Mouse (Mus musculus) T-helper 1 cell (primary cell): ENCODE measurements at regions not wholly inside any gene's neighbourhood (a gene's known extent, or its start where the extent isn't known, plus 50 kb on each side); places are given as distances from the start of the nearest gene placed in this dataset.

Experiments
- in situ Hi-C: fragments of 300-600 bp; cut with MboI, MseI; formaldehyde crosslinking; loops from one replicate; pipeline ENCODE4 v1.15.1; 2025; ENCODE audit warnings: high pct_unique_total_duplicates

DNA sequence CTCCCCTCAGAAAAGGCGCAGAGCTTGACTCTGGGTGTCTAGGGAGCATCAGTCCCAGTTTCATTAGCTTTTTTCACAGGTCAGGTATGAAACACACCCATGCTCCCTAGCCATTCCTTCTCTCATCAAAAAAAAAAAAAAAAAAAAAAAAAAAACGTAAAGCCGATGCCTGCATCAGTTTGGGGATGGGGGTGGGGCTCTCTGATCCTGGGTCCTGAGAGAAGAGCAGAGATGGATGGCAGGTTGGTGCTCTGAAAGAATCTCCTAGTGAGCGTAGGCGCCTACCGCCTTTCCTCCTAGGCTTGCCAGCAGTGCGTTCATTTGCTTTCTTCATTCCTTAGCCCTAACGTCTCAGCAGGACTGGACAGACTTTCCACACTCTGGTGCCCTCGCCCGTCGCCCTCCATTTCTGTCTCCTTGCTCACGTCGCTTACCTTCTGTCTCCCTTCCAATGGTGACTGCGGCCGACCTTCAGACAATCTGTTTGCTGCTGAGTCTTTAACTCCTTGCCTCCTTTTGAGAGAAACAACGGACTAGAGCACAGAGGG lies 267.5 kb downstream of the Agtpbp1 start:
- in situ Hi-C loops, result loop anchor here (10.0 kb wide), 1 partner anchor 513 kb away; the partner anchor contains the start of gene Ntrk2

GRCm38 (mm10) chr13:59315811-59316210 lies 269.2 kb downstream of the Agtpbp1 start:
- in situ Hi-C loops, result loop anchor here (10.0 kb wide), 1 partner anchor 511 kb away; the partner anchor contains the start of gene Ntrk2

GRCm38 (mm10) chr13:59314419-59314818 lies 270.6 kb downstream of the Agtpbp1 start:
- in situ Hi-C loops, result loop anchor here (10.0 kb wide), 1 partner anchor 510 kb away; the partner anchor contains the start of gene Ntrk2

GRCm38 (mm10) chr13:59313725-59314330 lies 271.2 kb downstream of the Agtpbp1 start:
- in situ Hi-C loops, result loop anchor here (10.0 kb wide), 1 partner anchor 509 kb away; the partner anchor contains the start of gene Ntrk2

DNA sequence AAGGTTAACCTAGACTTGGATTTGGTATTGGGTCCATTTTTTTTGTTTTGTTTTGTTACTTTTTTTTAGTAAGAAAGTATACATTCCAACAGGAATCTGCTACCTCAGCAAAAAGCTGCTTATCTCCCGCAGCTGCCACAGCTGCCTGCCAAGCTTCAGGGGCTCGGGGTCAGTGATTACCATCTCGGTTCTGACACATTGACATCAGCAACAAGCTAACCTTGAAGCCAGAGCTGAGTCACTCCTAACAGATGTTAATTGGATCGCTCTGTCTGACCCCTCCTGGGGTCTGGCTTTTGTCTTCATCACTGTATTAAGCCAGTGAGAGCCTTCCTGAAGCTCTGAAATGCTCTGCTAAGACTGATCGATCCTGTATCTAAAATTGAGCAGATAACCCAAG lies 292.1 kb downstream of the Agtpbp1 start:
- in situ Hi-C loops, result no loop called here

DNA sequence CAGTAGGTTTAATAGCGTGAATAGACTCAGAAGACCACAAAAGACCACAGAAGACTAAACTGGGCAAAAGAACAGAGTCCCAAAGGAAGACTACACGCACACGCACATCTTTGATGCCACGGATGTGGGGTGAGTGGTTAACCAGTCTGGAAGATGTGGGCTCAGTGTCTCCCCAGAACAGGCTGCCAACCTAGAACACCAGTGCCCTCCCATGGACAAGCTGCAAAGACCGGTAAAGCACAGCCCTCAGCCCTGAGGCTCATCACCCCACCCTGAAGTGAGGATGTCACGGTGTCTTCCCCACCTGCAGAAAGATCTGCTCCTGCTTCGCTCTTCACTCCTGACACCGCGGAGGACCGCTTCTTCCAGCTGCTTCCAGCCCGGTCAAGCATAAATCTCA lies 295.9 kb downstream of the Agtpbp1 start:
- in situ Hi-C loops, result no loop called here

GRCm38 (mm10) chr13:59281199-59281598 lies 303.8 kb downstream of the Agtpbp1 start:
- in situ Hi-C loops, result no loop called here

GRCm38 (mm10) chr13:59279136-59279535 lies 305.9 kb downstream of the Agtpbp1 start:
- in situ Hi-C loops, result no loop called here

- in situ Hi-C loops, result no loop called here
These were observed 313.4 kb downstream of the Agtpbp1 start for GRCm38 (mm10) chr13:59271661-59272060.

DNA sequence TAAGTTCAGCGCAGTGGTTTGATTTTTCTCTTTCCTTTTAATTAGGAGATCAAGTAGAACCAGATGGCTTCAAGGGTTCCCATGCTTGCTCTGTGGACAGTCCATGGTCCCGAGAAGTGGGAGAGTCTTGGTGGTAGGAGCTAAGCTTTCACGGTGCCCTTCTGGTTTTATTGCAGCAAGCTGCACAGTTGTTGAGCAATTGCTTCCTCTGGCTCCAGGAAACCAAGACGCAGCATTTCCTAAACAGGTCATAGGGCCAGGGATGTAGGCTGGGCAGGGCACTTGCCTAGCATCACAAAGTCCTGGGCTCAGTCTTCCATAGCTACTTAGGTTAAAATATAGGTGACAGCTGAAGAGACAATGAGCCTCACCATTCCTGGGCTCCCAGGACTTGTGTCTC lies 318.2 kb downstream of the Agtpbp1 start:
- in situ Hi-C loops, result no loop called here

- in situ Hi-C loops, result no loop called here
These were observed 320.9 kb downstream of the Agtpbp1 start for GRCm38 (mm10) chr13:59264126-59264525.

- in situ Hi-C loops, result no loop called here
These were observed 323.1 kb downstream of the Agtpbp1 start for GRCm38 (mm10) chr13:59261924-59262323.

DNA sequence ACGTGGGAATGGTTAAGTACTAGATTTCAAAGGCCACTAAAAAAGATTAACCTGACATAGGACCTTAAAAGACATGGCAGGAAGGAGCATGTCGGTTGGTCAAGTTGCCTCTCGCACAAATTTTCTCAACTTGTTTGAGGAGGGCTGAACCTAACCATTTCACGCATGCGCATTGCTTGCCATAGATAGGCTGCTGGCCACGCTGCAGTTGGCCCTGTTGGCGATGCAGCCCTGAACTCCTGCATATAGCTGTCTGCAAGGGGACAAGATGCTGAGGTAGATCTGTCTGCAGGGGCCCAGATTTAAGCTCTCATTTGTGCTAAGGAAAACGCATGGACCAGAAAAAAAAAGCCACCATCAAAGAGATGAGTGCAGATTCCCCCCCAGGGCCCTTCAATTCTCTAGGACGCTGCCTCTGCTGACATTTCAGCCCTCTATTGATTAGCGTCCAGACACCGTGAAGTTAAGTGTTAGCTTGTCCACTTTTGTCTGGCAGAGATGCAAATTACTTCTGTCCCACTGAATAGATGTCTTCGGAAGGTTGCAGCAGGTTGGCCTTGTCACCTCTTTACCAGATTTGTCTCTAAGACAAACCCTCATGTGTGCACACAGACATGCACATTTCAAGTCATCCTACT lies 329.1 kb downstream of the Agtpbp1 start:
- in situ Hi-C loops, result no loop called here

GRCm38 (mm10) chr13:59253667-59254558 lies 331.1 kb downstream of the Agtpbp1 start:
- in situ Hi-C loops, result no loop called here

- in situ Hi-C loops, result no loop called here
These were observed 333.6 kb downstream of the Agtpbp1 start for GRCm38 (mm10) chr13:59251252-59252006.

- in situ Hi-C loops, result loop anchor here (25.0 kb wide), 1 partner anchor 936 kb away; no protein-coding TSS in a partner anchor
These were observed 336.6 kb downstream of the Agtpbp1 start for GRCm38 (mm10) chr13:59248411-59248810.

GRCm38 (mm10) chr13:59246984-59247537 lies 338.0 kb downstream of the Agtpbp1 start:
- in situ Hi-C loops, result loop anchor here (25.0 kb wide), 1 partner anchor 935 kb away; no protein-coding TSS in a partner anchor

- in situ Hi-C loops, result loop anchor here (25.0 kb wide), 1 partner anchor 934 kb away; no protein-coding TSS in a partner anchor
These were observed 339.0 kb downstream of the Agtpbp1 start for GRCm38 (mm10) chr13:59246070-59246469.

DNA sequence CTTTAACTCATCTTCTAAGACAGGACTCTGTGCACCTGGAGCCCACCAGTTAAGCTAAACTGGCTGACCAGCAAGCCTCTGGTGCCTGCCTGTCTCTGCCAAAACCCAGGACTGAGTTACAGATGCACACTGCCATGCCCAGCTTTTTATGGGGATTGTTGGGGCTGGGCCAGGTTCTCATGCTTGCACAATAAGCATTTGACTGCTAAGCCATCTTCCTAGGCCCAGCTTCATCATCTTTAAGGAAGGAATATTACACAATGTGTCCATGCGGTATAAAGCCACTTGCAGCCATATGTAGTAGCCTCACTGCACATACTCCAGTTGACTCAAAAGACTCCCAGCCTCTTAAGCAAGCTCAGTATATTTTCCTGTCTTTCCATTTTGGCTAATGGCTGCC lies 340.4 kb downstream of the Agtpbp1 start:
- in situ Hi-C loops, result loop anchor here (25.0 kb wide), 1 partner anchor 932 kb away; no protein-coding TSS in a partner anchor

DNA sequence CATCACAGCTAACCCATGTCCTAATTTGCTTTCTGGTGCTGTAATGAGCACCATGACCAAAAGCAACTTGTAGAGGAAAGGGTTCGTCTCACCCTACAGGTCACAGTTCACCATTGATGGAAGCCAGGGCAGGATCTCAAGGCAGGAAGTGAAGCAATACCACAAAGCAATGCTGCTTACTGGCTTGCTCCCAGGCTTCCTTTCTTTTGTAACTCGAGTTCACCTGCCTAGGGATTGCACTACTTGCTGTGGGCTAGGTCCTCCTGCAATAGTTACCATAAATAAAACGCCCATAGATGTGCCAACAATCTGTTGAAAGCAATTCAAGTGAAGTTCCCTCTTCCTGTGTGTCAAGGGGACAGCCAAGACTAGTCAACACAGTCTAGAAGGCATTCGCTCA lies 342.4 kb downstream of the Agtpbp1 start:
- in situ Hi-C loops, result loop anchor here (25.0 kb wide), 1 partner anchor 930 kb away; no protein-coding TSS in a partner anchor
